Mouse (Mus musculus) cortical plate, adult 2 months (tissue): Measurements from ENCODE around the gene Tex38.

Experiments
- CTCF ChIP-seq: fragments of 200-500 bp; IDR thresholded peaks from 2 replicates; pipeline ENCODE4 v1.5.1; 2011; ENCODE audit warnings: mild to moderate bottlenecking, control low read depth, low read length; ENCODE audit not compliant: insufficient read depth; ENCODE audit errors: extremely low read depth
- POLR2A ChIP-seq: fragments of 200-500 bp; IDR thresholded peaks from 2 replicates; pipeline ENCODE4 v1.6.1; 2011; ENCODE audit warnings: mild to moderate bottlenecking, low read length, control low read depth; ENCODE audit not compliant: insufficient read depth; ENCODE audit errors: extremely low read depth

- no peak for TF ChIP-seq CTCF
- TF ChIP-seq POLR2A, result no peak
Measured at GRCm38 (mm10) chr4:115825271-115825670, 44.5 kb upstream of the Tex38 start.
